Mouse (Mus musculus) liver, embryonic 16.5 days (tissue): ENCODE data around the gene Gm45021. TPM values are rescaled to one million over a fixed set of nuclear protein-coding genes. Genes with fewer than 3 reads are reported as not detected.

ENCODE experiments used
- ATAC-seq: fragments of 200-750 bp; cut with Nextera tagmentation; 2 replicates; pipeline ENCODE4 v1.8.0; 2017; ENCODE audit warnings: low read depth, mild to moderate bottlenecking, moderate number of reproducible peaks, moderate library complexity
- H3K27ac ChIP-seq: fragments of 300-500 bp; sonication (generic); 2 replicates; pipeline ENCODE4 v1.5.1; 2014; ENCODE audit warnings: mild to moderate bottlenecking, low read length
- H3K27me3 ChIP-seq: fragments of 300-500 bp; sonication (generic); 2 replicates; pipeline ENCODE4 v1.6.1; 2014; ENCODE audit warnings: low read depth, low read length, mixed read lengths; ENCODE audit not compliant: control insufficient read depth, insufficient read depth
- H3K36me3 ChIP-seq: fragments of 300-500 bp; sonication (generic); 2 replicates; pipeline ENCODE4 v1.6.1; 2014; ENCODE audit warnings: mild to moderate bottlenecking; ENCODE audit not compliant: control insufficient read depth, insufficient read depth
- H3K4me1 ChIP-seq: fragments of 300-500 bp; sonication (generic); 2 replicates; pipeline ENCODE4 v1.6.1; 2014; ENCODE audit warnings: low read depth, low read length, mixed read lengths; ENCODE audit not compliant: control insufficient read depth
- H3K4me2 ChIP-seq: fragments of 300-500 bp; sonication (generic); 2 replicates; pipeline ENCODE4 v1.6.1; 2014; ENCODE audit warnings: low read depth, low read length, mixed read lengths
- H3K4me3 ChIP-seq: fragments of 300-500 bp; sonication (generic); 2 replicates; pipeline ENCODE4 v1.5.1; 2014; ENCODE audit warnings: low read depth, mild to moderate bottlenecking, low read length
- H3K9ac ChIP-seq: fragments of 300-500 bp; sonication (generic); 2 replicates; pipeline ENCODE4 v1.6.1; 2014; ENCODE audit warnings: low read depth, low read length
- H3K9me3 ChIP-seq: fragments of 300-500 bp; sonication (generic); replicated peaks from 2 replicates; pipeline ENCODE4 v1.6.1; 2016; ENCODE audit warnings: low read length; ENCODE audit not compliant: control insufficient read depth
- WGBS: fragments of 180-500 bp; shearing (Covaris S2); extraction: QIAGEN DNeasy Blood & Tissue Kit; methylation state at CpG from one replicate; pipeline ENCODE4 v1.1.7; 2014; ENCODE audit not compliant: insufficient replicate concordance; 5-methylcytosine and 5-hydroxymethylcytosine counted together
- polyA plus RNA-seq: library from polyadenylated mRNA; unstranded; fragments of >200 nt; fragmentation: Nextera tagmentation; extraction: Ambion mirVana; gene quantifications from 2 replicates; pipeline ENCODE4 v1.2.1, GENCODE M21; 2015

Gene Gm45021
- polyA plus RNA-seq, 1 experiment from 2014 or later = not detected

- 4% methylated on average over 42 of the region's 42 CpGs for WGBS
- Histone ChIP-seq H3K9me3 (no peaks in the 10 kb centered on the region), H3K27me3 (no peaks in the 10 kb centered on the region), H3K4me3 (peak within 1 kb of the TSS; percentile 67), H3K9ac (peak within 1 kb of the TSS; percentile 63), H3K36me3 (peaks cover 18% of the 10 kb centered on the region), H3K27ac (peak within 1 kb of the TSS; percentile 77), H3K4me1 (peaks cover 16% of the 10 kb centered on the region), H3K4me2 (peak within 1 kb of the TSS; percentile 92)
- ATAC-seq = peak; percentile 99
Observed at GRCm38 (mm10) chr6:48601271-48602079, 12.1 kb downstream of the Gm45021 start, which contains the start of gene Zfp775. Gene Zfp775, plus strand, starts transcription at chr6:48602063.

GRCm38 (mm10) chr6:48602080-48602741 is 12.8 kb downstream of the Gm45021 start:
- peaks cover 16% of the 10 kb centered on the region for H3K4me1 ChIP-seq
- WGBS = under 1% methylated on average over 28 of the region's 28 CpGs

GRCm38 (mm10) chr6:48608124-48608523 is 18.7 kb downstream of the Gm45021 start:
- Histone ChIP-seq H3K9me3 (no peaks in the 10 kb centered on the region), H3K9ac (no peak overlapping the region), H3K4me1 (no peaks in the 10 kb centered on the region; the same call in 1 of the 2 replicates), H3K4me2 (no peak overlapping the region), H3K27me3 (no peaks in the 10 kb centered on the region), H3K36me3 (no peaks in the 10 kb centered on the region), H3K4me3 (no peak overlapping the region), H3K27ac (no peak overlapping the region)
- ATAC-seq = no peak
- 76% methylated on average over 2 of the region's 2 CpGs for WGBS

More at GRCm38 (mm10) chr6:48602080-48602741, 12.8 kb downstream of the Gm45021 start:
- Histone ChIP-seq H3K36me3 (peaks cover 10% of the 10 kb centered on the region), H3K9me3 (no peaks in the 10 kb centered on the region), H3K27ac (peak overlapping the region; percentile 77), H3K4me3 (peak overlapping the region; percentile 67), H3K9ac (peak overlapping the region; percentile 62), H3K4me2 (peak overlapping the region; percentile 92), H3K27me3 (no peaks in the 10 kb centered on the region)
- ATAC-seq = no peak; the same call in 1 of the 2 replicates

GRCm38 (mm10) chr6:48609512-48609911 is 20.1 kb downstream of the Gm45021 start:
- Histone ChIP-seq H3K9me3 (no peaks in the 10 kb centered on the region), H3K4me3 (no peak overlapping the region), H3K27me3 (no peaks in the 10 kb centered on the region), H3K4me2 (no peak overlapping the region), H3K27ac (no peak overlapping the region), H3K9ac (no peak overlapping the region), H3K36me3 (no peaks in the 10 kb centered on the region), H3K4me1 (no peaks in the 10 kb centered on the region)
- ATAC-seq = 0 out of 2 replicates have a peak, but pooled peaks have one; percentile 11
- 32% methylated on average over 7 of the region's 7 CpGs for WGBS

GRCm38 (mm10) chr6:48610657-48611056 is 21.2 kb downstream of the Gm45021 start:
- no peaks in the 10 kb centered on the region; the same call in 1 of the 2 replicates for H3K4me1 ChIP-seq
- H3K4me2 ChIP-seq = no peak overlapping the region
- no peaks in the 10 kb centered on the region for H3K36me3 ChIP-seq
- no peak overlapping the region for H3K27ac ChIP-seq
- no peak overlapping the region for H3K9ac ChIP-seq
- no peaks in the 10 kb centered on the region for H3K27me3 ChIP-seq
- 59% methylated on average over 3 of the region's 3 CpGs for WGBS
- ATAC-seq = no peak
- H3K4me3 ChIP-seq = no peak overlapping the region
- no peaks in the 10 kb centered on the region for H3K9me3 ChIP-seq

GRCm38 (mm10) chr6:48613464-48613863 is 24.1 kb downstream of the Gm45021 start:
- no peaks in the 10 kb centered on the region; the same call in 1 of the 2 replicates for H3K4me1 ChIP-seq
- H3K9ac ChIP-seq = no peak overlapping the region
- no peak for ATAC-seq
- no peak overlapping the region for H3K27ac ChIP-seq
- H3K9me3 ChIP-seq = no peaks in the 10 kb centered on the region
- no peak overlapping the region for H3K4me2 ChIP-seq
- H3K4me3 ChIP-seq = no peak overlapping the region
- H3K27me3 ChIP-seq = no peaks in the 10 kb centered on the region
- no peaks in the 10 kb centered on the region for H3K36me3 ChIP-seq
- 61% methylated on average over 4 of the region's 4 CpGs for WGBS

- no peaks in the 10 kb centered on the region; the same call in none of the 2 replicates for H3K36me3 ChIP-seq
- 69% methylated on average over 5 of the region's 5 CpGs for WGBS
- H3K9me3 ChIP-seq = no peaks in the 10 kb centered on the region
- no peaks in the 10 kb centered on the region for H3K27me3 ChIP-seq
- ATAC-seq = peak; percentile 48; the same call in 1 of the 2 replicates
- H3K27ac ChIP-seq = no peak overlapping the region
- no peak overlapping the region for H3K4me2 ChIP-seq
- no peaks in the 10 kb centered on the region; the same call in 1 of the 2 replicates for H3K4me1 ChIP-seq
- H3K9ac ChIP-seq = no peak overlapping the region
- H3K4me3 ChIP-seq = no peak overlapping the region
Observed at GRCm38 (mm10) chr6:48614756-48615155, 25.3 kb downstream of the Gm45021 start.

GRCm38 (mm10) chr6:48620031-48620430 is 30.6 kb downstream of the Gm45021 start:
- H3K4me2 ChIP-seq = no peak overlapping the region
- H3K9me3 ChIP-seq = no peaks in the 10 kb centered on the region
- no peak overlapping the region for H3K27ac ChIP-seq
- 85% methylated on average over 30 of the region's 30 CpGs for WGBS
- no peaks in the 10 kb centered on the region for H3K4me1 ChIP-seq
- no peak for ATAC-seq
- no peak overlapping the region for H3K9ac ChIP-seq
- H3K27me3 ChIP-seq = no peaks in the 10 kb centered on the region
- no peaks in the 10 kb centered on the region; the same call in none of the 2 replicates for H3K36me3 ChIP-seq
- H3K4me3 ChIP-seq = no peak overlapping the region
